Mouse (Mus musculus) CD4-positive, CD25-positive, alpha-beta regulatory T cell, adult 2 months (primary cell): ENCODE results near the gene Ms4a7.
"Not testable (repeated sequence)": the region's sequence is repeated elsewhere in the genome, so short reads cannot be mapped to it uniquely, and the experiment has no call there.

Source experiments
- DNase-seq: peaks from one replicate; pipeline ENCODE4 v3.0.0-alpha.2; 2012; ENCODE audit warnings: low read depth, low spot score

Gene Ms4a7

GRCm38 (mm10) chr19:11335932-11336331 lies at the start of gene Ms4a7:
TSS of gene Ms4a7 (minus strand) at chr19:11336146.
- no peak for DNase-seq

- no peak for DNase-seq
Observed at GRCm38 (mm10) chr19:11376399-11376798, 40.5 kb upstream of the Ms4a7 start.

- DNase-seq, result no peak
Observed at GRCm38 (mm10) chr19:11375273-11375672, 39.3 kb upstream of the Ms4a7 start, which contains the start of gene Ms4a4a. TSS of gene Ms4a4a (plus strand) at chr19:11375523.

GRCm38 (mm10) chr19:11371181-11371580 lies 35.2 kb upstream of the Ms4a7 start:
- peak; percentile 62 for DNase-seq

- DNase-seq, result no peak
Observed at GRCm38 (mm10) chr19:11368310-11368709, 32.4 kb upstream of the Ms4a7 start.

GRCm38 (mm10) chr19:11362002-11362401 lies 26.1 kb upstream of the Ms4a7 start:
- peak; percentile 80 for DNase-seq

GRCm38 (mm10) chr19:11360106-11360505 lies 24.2 kb upstream of the Ms4a7 start:
- peak; percentile 63 for DNase-seq

- DNase-seq, result peak; percentile 86
Observed at GRCm38 (mm10) chr19:11355730-11356129, 19.8 kb upstream of the Ms4a7 start.

- peak; percentile 60 for DNase-seq
Observed at GRCm38 (mm10) chr19:11351878-11352277, 15.9 kb upstream of the Ms4a7 start.

GRCm38 (mm10) chr19:11349698-11350481 lies 13.9 kb upstream of the Ms4a7 start:
- DNase-seq, result no peak

- no peak for DNase-seq
Observed at GRCm38 (mm10) chr19:11343992-11344391, 8.0 kb upstream of the Ms4a7 start.

GRCm38 (mm10) chr19:11343147-11343546 lies 7.2 kb upstream of the Ms4a7 start:
- DNase-seq, result no peak

- DNase-seq, result no peak
Observed at GRCm38 (mm10) chr19:11321123-11321522, 14.8 kb downstream of the Ms4a7 start.

- no peak for DNase-seq
Observed at GRCm38 (mm10) chr19:11316786-11317185, 19.2 kb downstream of the Ms4a7 start.

- DNase-seq, result no peak
Observed at GRCm38 (mm10) chr19:11314354-11314753, 21.6 kb downstream of the Ms4a7 start, which contains the start of gene Ms4a14. TSS of gene Ms4a14 (minus strand) at chr19:11314454.

GRCm38 (mm10) chr19:11308888-11309287 lies 27.1 kb downstream of the Ms4a7 start:
- DNase-seq, result no peak

- DNase-seq, result not testable (repeated sequence)
Observed at GRCm38 (mm10) chr19:11299529-11299928, 36.4 kb downstream of the Ms4a7 start.

GRCm38 (mm10) chr19:11298939-11299338 lies 37.0 kb downstream of the Ms4a7 start:
- DNase-seq, result no peak

GRCm38 (mm10) chr19:11293616-11294015 lies 42.3 kb downstream of the Ms4a7 start:
- DNase-seq, result peak; percentile 1

- peak; percentile 53 for DNase-seq
Observed at GRCm38 (mm10) chr19:11292990-11293389, 43.0 kb downstream of the Ms4a7 start.

- no peak for DNase-seq
Observed at GRCm38 (mm10) chr19:11283773-11284172, 52.2 kb downstream of the Ms4a7 start, which contains the start of gene Ms4a5. TSS of gene Ms4a5 (minus strand) at chr19:11283873.

- no peak for DNase-seq
Observed at GRCm38 (mm10) chr19:11280223-11280622, 55.7 kb downstream of the Ms4a7 start.

- DNase-seq, result no peak
Observed at GRCm38 (mm10) chr19:11276431-11276830, 59.5 kb downstream of the Ms4a7 start.
